8 mouse cellular contexts compared by ENCODE assay signal in the genomic region with DNA sequence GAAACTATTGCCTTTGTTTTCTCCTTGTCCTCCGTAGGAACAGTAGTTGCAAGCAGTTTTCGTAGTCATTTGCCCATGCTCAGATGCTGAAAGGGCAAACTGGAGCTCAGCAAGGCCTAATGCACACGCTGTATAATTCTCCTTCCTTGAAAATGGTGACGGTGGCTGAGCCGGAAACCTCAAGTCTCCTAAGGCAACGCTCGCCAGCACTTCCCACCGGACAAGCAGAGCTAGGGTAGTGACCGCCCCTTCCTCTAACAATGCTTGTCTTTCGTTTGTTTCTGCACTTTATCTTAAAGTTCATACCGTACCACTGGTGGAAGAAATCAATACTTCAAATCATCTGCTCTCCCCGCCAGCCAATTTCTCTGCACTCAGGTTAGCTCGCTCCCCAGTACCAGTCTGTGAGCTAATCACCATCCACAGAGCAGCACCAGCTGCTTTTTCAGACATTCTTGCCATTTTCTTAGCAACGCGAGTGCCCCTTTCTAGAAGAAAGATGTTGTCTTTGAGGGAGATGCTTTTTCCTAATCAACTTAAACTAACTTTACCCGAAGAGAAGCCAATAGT.
DNase-seq lines count a peak whose midpoint lies in the region; ATAC-seq and TF ChIP-seq lines count a peak whose summit lies in the region.

No protein-coding gene starts in this region.

- H3K36me3 ChIP-seq in lung, postnatal 0 days (ENCODE audit: insufficient read depth, low read length) = no peaks in the 10 kb centered on the region
- H3K36me3 ChIP-seq in heart, embryonic 16.5 days (ENCODE audit: control insufficient read depth, insufficient read depth) = no peaks in the 10 kb centered on the region
- H3K36me3 ChIP-seq in macrophage (ENCODE audit: inconsistent target) = no peaks in the 10 kb centered on the region

- no peak for TF ChIP-seq POLR2A in lung, adult 2 months (IDR thresholded peaks at IDR 0.05; ENCODE audit: borderline replicate concordance, extremely low read depth, low read depth, low read length)
- no peak for TF ChIP-seq POLR2A in cerebellum, adult 2 months (IDR thresholded peaks at IDR 0.05; ENCODE audit: borderline replicate concordance, insufficient read depth, low read length)

- no peak for TF ChIP-seq CTCF in lung, postnatal 0 days (IDR thresholded peaks at IDR 0.05)
- no peak for TF ChIP-seq CTCF in lung, adult 2 months (IDR thresholded peaks at IDR 0.05; ENCODE audit: insufficient read depth, low read length)
- no peak for TF ChIP-seq CTCF in cerebellum, adult 2 months (IDR thresholded peaks at IDR 0.05; ENCODE audit: borderline replicate concordance, insufficient read depth, low read depth, low read length)

- H3K9me3 ChIP-seq in lung, postnatal 0 days (ENCODE audit: low read length) = no peaks in the 10 kb centered on the region
- H3K9me3 ChIP-seq in heart, embryonic 16.5 days (replicated peaks; ENCODE audit: control insufficient read depth, low read length) = no peaks in the 10 kb centered on the region

- WGBS in lung, postnatal 0 days = 14% methylated on average over 16 of the region's 16 CpGs
- WGBS in lung, adult 2 months = 32% methylated on average over 16 of the region's 16 CpGs
- 30% methylated on average over 16 of the region's 16 CpGs for WGBS in heart, embryonic 16.5 days
- WGBS in macrophage (ENCODE audit: missing documents) = 16% methylated on average over 16 of the region's 16 CpGs
- WGBS in cerebellum, adult 2 months = 73% methylated on average over 16 of the region's 16 CpGs

- H3K27ac ChIP-seq in lung, postnatal 0 days (ENCODE audit: low read length) = no peak overlapping the region
- H3K27ac ChIP-seq in heart, embryonic 16.5 days (ENCODE audit: low read length) = no peak overlapping the region
- no peak overlapping the region for H3K27ac ChIP-seq in macrophage
- no peak overlapping the region for H3K27ac ChIP-seq in cerebellum, adult 2 months (ENCODE audit: insufficient read depth, low read length)

- no peak overlapping the region for H3K9ac ChIP-seq in lung, postnatal 0 days (replicated peaks; ENCODE audit: low read depth)
- H3K9ac ChIP-seq in heart, embryonic 16.5 days (ENCODE audit: low read length) = no peak overlapping the region; the same call in 1 of the 2 replicates

- H3K27me3 ChIP-seq in lung, postnatal 0 days (replicated peaks; ENCODE audit: insufficient read depth, low read length) = peaks cover 39% of the 10 kb centered on the region
- peaks cover 14% of the 10 kb centered on the region for H3K27me3 ChIP-seq in heart, embryonic 16.5 days (ENCODE audit: control insufficient read depth, insufficient read depth, low read length)
- no peaks in the 10 kb centered on the region for H3K27me3 ChIP-seq in cerebellum, adult 2 months (ENCODE audit: control insufficient read depth, insufficient read depth, low read length)

- TF ChIP-seq EP300 in lung, postnatal 0 days (IDR thresholded peaks at IDR 0.05) = no peak

- peak overlapping the region; percentile 99 for H3K4me2 ChIP-seq in lung, postnatal 0 days (replicated peaks; ENCODE audit: low read depth, low read length)
- peak overlapping the region; percentile 100 for H3K4me2 ChIP-seq in heart, embryonic 16.5 days (ENCODE audit: low read depth, low read length)

- peaks cover 20% of the 10 kb centered on the region; the same call in 1 of the 2 replicates for H3K4me1 ChIP-seq in lung, postnatal 0 days (ENCODE audit: insufficient read depth, low read depth, low read length)
- H3K4me1 ChIP-seq in lung, adult 2 months (ENCODE audit: control insufficient read depth, insufficient read depth, low read length) = peaks cover 18% of the 10 kb centered on the region
- H3K4me1 ChIP-seq in heart, embryonic 16.5 days (ENCODE audit: control insufficient read depth, insufficient read depth, low read length) = peaks cover 13% of the 10 kb centered on the region; the same call in 1 of the 2 replicates
- peaks cover 3% of the 10 kb centered on the region; the same call in 1 of the 2 replicates for H3K4me1 ChIP-seq in cerebellum, adult 2 months (ENCODE audit: control insufficient read depth, insufficient read depth, low read length)

- no peak overlapping the region for H3K4me3 ChIP-seq in lung, postnatal 0 days (ENCODE audit: low read depth, low read length)
- no peak overlapping the region for H3K4me3 ChIP-seq in lung, adult 2 months (replicated peaks; ENCODE audit: extremely low read depth, low read depth, low read length)
- H3K4me3 ChIP-seq in heart, embryonic 16.5 days (ENCODE audit: low read length) = peak overlapping the region; percentile 92
- H3K4me3 ChIP-seq in macrophage (ENCODE audit: inconsistent target) = peak overlapping the region; percentile 5; the same call in 1 of the 2 replicates
- no peak overlapping the region for H3K4me3 ChIP-seq in cerebellum, adult 2 months (replicated peaks; ENCODE audit: insufficient read depth, low read depth, low read length)

- no peak for ATAC-seq in lung, postnatal 0 days
- ATAC-seq in heart, embryonic 16.5 days (replicated peaks; ENCODE audit: extremely low read depth, insufficient read depth, low FRiP score) = no peak
- no peak for ATAC-seq in erythroid progenitor cell, adult 5-6 weeks (replicated peaks; ENCODE audit: low FRiP score, poor library complexity, severe bottlenecking)

- no peak for DNase-seq in lung, postnatal 0 days (ENCODE audit: low spot score)
- no peak for DNase-seq in lung, adult 2 months
- DNase-seq in cerebellum, adult 2 months = no peak
- DNase-seq in c-Kit-positive CD71-positive TER-119-positive erythroid progenitor cells, embryonic 14.5 days (ENCODE audit: low spot score) = no peak
- no peak for DNase-seq in cerebellum, adult 9-10 months

- no peaks in the 10 kb centered on the region for H3K79me2 ChIP-seq in macrophage (ENCODE audit: inconsistent target)

Comparison
In these comparisons a context has a peak if more than half of its experiments do, and no peak if none do; other contexts are left out.
1. H3K4me3 ChIP-seq: peak in heart, embryonic 16.5 days (single experiment) and macrophage (single experiment); none in lung, postnatal 0 days (single experiment), lung, adult 2 months (single experiment) and cerebellum, adult 2 months (single experiment).